Comparison of ENCODE assay signal across 13 mouse cellular contexts in the genomic region with DNA sequence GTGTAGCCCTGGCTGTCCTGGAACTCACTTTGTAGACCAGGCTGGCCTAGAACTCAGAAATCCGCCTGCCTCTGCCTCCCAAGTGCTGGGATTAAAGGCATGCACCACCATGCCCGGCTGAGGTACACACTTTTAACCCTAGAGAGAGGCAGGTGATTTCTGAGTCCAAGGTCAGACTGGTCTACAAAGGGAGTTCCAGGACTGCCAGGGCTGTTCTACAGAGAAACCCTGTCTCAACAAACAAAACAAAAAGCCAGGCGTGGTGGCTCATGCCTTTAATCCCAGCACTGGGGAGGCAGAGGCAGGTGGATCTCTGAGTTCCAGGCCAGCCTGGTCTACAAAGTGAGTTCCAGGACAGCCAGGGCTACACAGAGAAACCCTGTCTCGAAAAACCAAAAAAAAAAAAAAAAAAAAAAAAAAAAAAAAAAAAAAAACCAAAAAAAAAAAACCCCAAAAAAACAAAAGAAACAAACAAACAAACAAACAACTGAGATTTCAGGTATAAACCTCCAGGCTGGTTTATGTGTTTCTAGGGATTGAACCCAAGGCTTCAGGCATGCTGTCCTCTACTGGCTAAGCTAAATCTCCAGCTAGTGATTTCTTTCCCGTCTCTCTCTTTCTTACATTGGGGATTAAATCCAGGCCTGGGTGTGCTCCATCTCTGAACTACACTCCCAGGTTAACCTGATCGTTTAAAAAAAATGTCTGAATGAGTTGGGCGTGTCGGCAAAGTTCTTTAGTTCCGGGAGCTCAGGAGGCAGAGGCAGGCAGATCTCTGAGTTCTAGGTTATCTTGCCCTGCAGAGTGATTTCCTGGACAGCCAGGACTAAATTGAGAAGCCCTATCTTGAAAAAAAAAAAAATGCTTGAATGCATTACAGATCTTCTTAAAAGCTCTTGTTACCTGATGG. TPM values are rescaled to one million over a fixed set of nuclear protein-coding genes. Genes with fewer than 3 reads are reported as not detected.
DNase-seq lines count a peak whose midpoint lies in the region; ATAC-seq and TF ChIP-seq lines count a peak whose summit lies in the region.
"Not testable (repeated sequence)": the region's sequence is repeated elsewhere in the genome, so short reads cannot be mapped to it uniquely, and the experiment has no call there.
"Had no signal": no experiment of that assay in that cellular context is flagged by ENCODE, and none has a peak within 500 bp of the region (broad histone marks: within the 10 kb centered on the region; RNA-seq: fewer than 3 reads in every experiment).

No protein-coding gene starts in this region.

- not testable (repeated sequence) for H3K9ac ChIP-seq in ES-Bruce4 (ENCODE audit: low read depth, poor library complexity, severe bottlenecking); ES-E14 (ENCODE audit: insufficient read depth, low read depth, low read length, poor library complexity, severe bottlenecking); liver, embryonic 13.5 days; liver, embryonic 15.5 days

- H3K4me1 ChIP-seq in ES-Bruce4 (ENCODE audit: control insufficient read depth, insufficient read depth, low read length), result not testable (repeated sequence)
- peaks cover 9 to 10% of the 10 kb centered on the region in 2 experiments for H3K4me1 ChIP-seq in ES-E14 (ENCODE audit: control insufficient read depth in 2 of 2, insufficient read depth in 2 of 2, low read length in 2 of 2, poor library complexity in 1 of 2)
- H3K4me1 ChIP-seq in liver, embryonic 13.5 days (replicated peaks), result peaks cover 44% of the 10 kb centered on the region
- peaks cover 40% of the 10 kb centered on the region for H3K4me1 ChIP-seq in liver, embryonic 15.5 days (replicated peaks)

- ATAC-seq in liver, embryonic 13.5 days (ENCODE audit: low read depth); liver, embryonic 15.5 days (ENCODE audit: insufficient read depth): not testable (repeated sequence)

- H3K9me3 ChIP-seq in ES-Bruce4 (replicated peaks; ENCODE audit: control insufficient read depth, insufficient read depth, low read length, poor library complexity, severe bottlenecking); ES-E14 (ENCODE audit: control insufficient read depth, insufficient read depth, low read depth, low read length); liver, embryonic 13.5 days (replicated peaks); liver, embryonic 15.5 days (replicated peaks): not testable (repeated sequence)

- H3K27ac ChIP-seq in ES-Bruce4 (ENCODE audit: insufficient read depth, low read length), result peak overlapping the region; percentile 84
- peak overlapping the region; percentile 76; the same call in 1 of the 2 replicates for H3K27ac ChIP-seq in ES-E14 (ENCODE audit: insufficient read depth, low read depth, low read length, poor library complexity, severe bottlenecking)
- H3K27ac ChIP-seq in liver, embryonic 13.5 days, result peak overlapping the region; percentile 95
- peak overlapping the region; percentile 93; the same call in 1 of the 2 replicates for H3K27ac ChIP-seq in liver, embryonic 15.5 days (replicated peaks)

- TF ChIP-seq EP300 in ES-Bruce4 (IDR thresholded peaks at IDR 0.05; ENCODE audit: insufficient read depth, low read depth, low read length), result not testable (repeated sequence)

- not testable (repeated sequence) for TF ChIP-seq CTCF in ES-Bruce4 (IDR thresholded peaks at IDR 0.05; ENCODE audit: low read depth, low read length)

- not testable (repeated sequence) for H3K27me3 ChIP-seq in ES-Bruce4 (ENCODE audit: control insufficient read depth, insufficient read depth, low read length, poor library complexity, severe bottlenecking); liver, embryonic 13.5 days; liver, embryonic 15.5 days

- not testable (repeated sequence) for H3K4me3 ChIP-seq in ES-Bruce4 (ENCODE audit: low read depth, low read length); ES-E14 (ENCODE audit: insufficient read depth in 1 of 2, low read depth in 1 of 2, low read length in 2 of 2, poor library complexity in 1 of 2, severe bottlenecking in 1 of 2); liver, embryonic 13.5 days (replicated peaks); liver, embryonic 15.5 days (replicated peaks)

- H3K36me3 ChIP-seq in ES-Bruce4 (ENCODE audit: control insufficient read depth, insufficient read depth, low read length, poor library complexity, severe bottlenecking); ES-E14 (ENCODE audit: control insufficient read depth, insufficient read depth, low read length, poor library complexity, severe bottlenecking): not testable (repeated sequence)
- H3K36me3 ChIP-seq in liver, embryonic 13.5 days, result peaks cover 17% of the 10 kb centered on the region
- peaks cover 13% of the 10 kb centered on the region for H3K36me3 ChIP-seq in liver, embryonic 15.5 days (replicated peaks)

- H3K4me2 ChIP-seq in liver, embryonic 13.5 days, result peak overlapping the region; percentile 90; the same call in 1 of the 2 replicates
- H3K4me2 ChIP-seq in liver, embryonic 15.5 days, result not testable (repeated sequence)

- TF ChIP-seq POLR2A in ES-Bruce4 (IDR thresholded peaks at IDR 0.05; ENCODE audit: insufficient read depth, low read length), result not testable (repeated sequence)

- in situ Hi-C loops in ES-E14 (cut with MboI; ENCODE audit: low sequenced_read_pairs in 2 of 2, unreplicated experiment in 2 of 2), result not testable (repeated sequence)

- 69% methylated on average over 9 of the region's 9 CpGs for WGBS in liver, embryonic 13.5 days (ENCODE audit: insufficient replicate concordance)
- 68% methylated on average over 9 of the region's 9 CpGs for WGBS in liver, embryonic 15.5 days (ENCODE audit: insufficient replicate concordance)

- not testable (repeated sequence) for DNase-seq in ES-E14 (ENCODE audit: low read depth, low spot score); liver, embryonic 13.5 days
- peak; percentile 78 for DNase-seq in ZHBTc4 (ENCODE audit: low read depth, low spot score)
- peak; percentile 19 for DNase-seq in induced T-regulatory cell, adult 2 months (ENCODE audit: low read depth)

TF ChIP-seq in ES-E14, 5 proteins besides CTCF, POLR2A, EP300 and RAD21:
- peak; percentile 93 for TF ChIP-seq ZNF384 (IDR thresholded peaks at IDR 0.05; ENCODE audit: low read depth, low read length)

RNA-seq across cellular contexts. Expression of a gene that starts 2.2 kb away (rescaled TPM):
- 64.2 and 66.4 TPM in 2 replicates for polyA plus RNA-seq in ES-Bruce4 (2011; ENCODE audit: insufficient read depth, insufficient read length, low read depth, missing spikeins)
- 112 and 255 TPM in 2 replicates for total RNA-seq in ES-E14 (2012; rRNA removed)
- 185 and 197 TPM in 2 replicates for polyA plus RNA-seq in liver, embryonic 13.5 days (2015; fragmentation: Nextera tagmentation; extraction: Ambion mirVana)
- polyA plus RNA-seq in liver, embryonic 15.5 days (2015; fragmentation: Nextera tagmentation; extraction: Ambion mirVana), result 182 and 198 TPM in 2 replicates

RNA-seq across cellular contexts. Expression of a gene that starts 4.7 kb away (rescaled TPM):
- polyA plus RNA-seq in ES-Bruce4 (2011; ENCODE audit: insufficient read depth, insufficient read length, low read depth, missing spikeins), result 16.8 and 18.2 TPM in 2 replicates
- total RNA-seq in ES-E14 (2012; rRNA removed), result 30.3 and 38.5 TPM in 2 replicates
- 2.1 and 2.6 TPM in 2 replicates for polyA plus RNA-seq in liver, embryonic 13.5 days (2015; fragmentation: Nextera tagmentation; extraction: Ambion mirVana)
- polyA plus RNA-seq in liver, embryonic 15.5 days (2015; fragmentation: Nextera tagmentation; extraction: Ambion mirVana), result 1.9 and 2.1 TPM in 2 replicates

RNA-seq across cellular contexts. Expression of a gene that starts 28.1 kb away (rescaled TPM):
- polyA plus RNA-seq in ES-Bruce4 (2011; ENCODE audit: insufficient read depth, insufficient read length, low read depth, missing spikeins), result 0.81 and 1.5 TPM in 2 replicates
- 4.0 and 4.4 TPM in 2 replicates for total RNA-seq in ES-E14 (2012; rRNA removed)
- polyA plus RNA-seq in liver, embryonic 13.5 days (2015; fragmentation: Nextera tagmentation; extraction: Ambion mirVana), result 0.06 TPM in 1 of 2 replicates, not detected in the other
- 0.05 and 0.14 TPM in 2 replicates for polyA plus RNA-seq in liver, embryonic 15.5 days (2015; fragmentation: Nextera tagmentation; extraction: Ambion mirVana)
- total RNA-seq: adrenal gland, adult 2 months; adrenal gland, postnatal 25 days; CH12.LX; common myeloid progenitor, adult 5-6 weeks; MEL had no signal
- polyA plus RNA-seq: adrenal gland, adult 2 months; CD4-positive, CD25-positive, alpha-beta regulatory T cell, adult 4 months; erythroblast, embryonic 14.5 days had no signal

RNA-seq across cellular contexts. Expression of a gene that starts 53.8 kb away (rescaled TPM):
- polyA plus RNA-seq in ES-Bruce4 (2011; ENCODE audit: insufficient read depth, insufficient read length, low read depth, missing spikeins), result 22.0 and 22.3 TPM in 2 replicates
- 11.0 and 14.6 TPM in 2 replicates for total RNA-seq in ES-E14 (2012; rRNA removed)
- polyA plus RNA-seq in liver, embryonic 13.5 days (2015; fragmentation: Nextera tagmentation; extraction: Ambion mirVana), result 4.3 and 5.7 TPM in 2 replicates
- 2.8 and 3.7 TPM in 2 replicates for polyA plus RNA-seq in liver, embryonic 15.5 days (2015; fragmentation: Nextera tagmentation; extraction: Ambion mirVana)
- polyA plus RNA-seq: erythroblast, embryonic 14.5 days had no signal
